Mouse (Mus musculus) 416B (cell line): ENCODE measurements around the gene Slc16a12.

Experiments used
- DNase-seq: peaks from one replicate; pipeline ENCODE4 v3.0.0; 2011; ENCODE audit warnings: low read depth

Gene Slc16a12

GRCm38 (mm10) chr19:34726254-34726962 is 20.7 kb downstream of the Slc16a12 start:
- peak; percentile 58 for DNase-seq

- DNase-seq, result peak; percentile 81
Observed at GRCm38 (mm10) chr19:34725418-34725817, 21.7 kb downstream of the Slc16a12 start.

GRCm38 (mm10) chr19:34724598-34724997 is 22.5 kb downstream of the Slc16a12 start:
- DNase-seq, result no peak

GRCm38 (mm10) chr19:34722541-34722940 is 24.5 kb downstream of the Slc16a12 start:
- DNase-seq, result no peak

- DNase-seq, result no peak
Observed at GRCm38 (mm10) chr19:34720130-34720529, 27.0 kb downstream of the Slc16a12 start.

- no peak for DNase-seq
Observed at GRCm38 (mm10) chr19:34718963-34719362, 28.1 kb downstream of the Slc16a12 start.

GRCm38 (mm10) chr19:34718478-34718877 is 28.6 kb downstream of the Slc16a12 start:
- no peak for DNase-seq

GRCm38 (mm10) chr19:34715895-34716294 is 31.2 kb downstream of the Slc16a12 start:
- no peak for DNase-seq

GRCm38 (mm10) chr19:34714250-34714666 is 32.8 kb downstream of the Slc16a12 start:
- no peak for DNase-seq

- peak; percentile 69 for DNase-seq
Observed at GRCm38 (mm10) chr19:34712050-34712449, 35.0 kb downstream of the Slc16a12 start.

GRCm38 (mm10) chr19:34708221-34708620 is 38.9 kb downstream of the Slc16a12 start:
- no peak for DNase-seq

GRCm38 (mm10) chr19:34707571-34707970 is 39.5 kb downstream of the Slc16a12 start:
- no peak for DNase-seq

- no peak for DNase-seq
Observed at GRCm38 (mm10) chr19:34706261-34706660, 40.8 kb downstream of the Slc16a12 start.

- DNase-seq, result no peak
Observed at GRCm38 (mm10) chr19:34705141-34705540, 41.9 kb downstream of the Slc16a12 start.

- no peak for DNase-seq
Observed at GRCm38 (mm10) chr19:34699300-34699699, 47.8 kb downstream of the Slc16a12 start.

- no peak for DNase-seq
Observed at GRCm38 (mm10) chr19:34698852-34699251, 48.2 kb downstream of the Slc16a12 start.

GRCm38 (mm10) chr19:34698432-34698831 is 48.7 kb downstream of the Slc16a12 start:
- DNase-seq, result no peak

GRCm38 (mm10) chr19:34697461-34697860 is 49.6 kb downstream of the Slc16a12 start:
- no peak for DNase-seq

GRCm38 (mm10) chr19:34696352-34696986 is 50.6 kb downstream of the Slc16a12 start:
- no peak for DNase-seq

GRCm38 (mm10) chr19:34691402-34691801 is 55.7 kb downstream of the Slc16a12 start:
- no peak for DNase-seq

- DNase-seq, result no peak
Observed at GRCm38 (mm10) chr19:34685530-34685929, 61.6 kb downstream of the Slc16a12 start.

GRCm38 (mm10) chr19:34684857-34685256 is 62.2 kb downstream of the Slc16a12 start:
- peak; percentile 72 for DNase-seq

GRCm38 (mm10) chr19:34678428-34678827 is 68.7 kb downstream of the Slc16a12 start:
- DNase-seq, result peak; percentile 87

GRCm38 (mm10) chr19:34673476-34673875 is 73.6 kb downstream of the Slc16a12 start:
- no peak for DNase-seq
